Mouse (Mus musculus) cerebellum, adult (tissue): ENCODE measurements around the gene Tyms.
"Not testable (repeated sequence)": the region's sequence is repeated elsewhere in the genome, so short reads cannot be mapped to it uniquely, and the experiment has no call there.

Experiments
- ATAC-seq: cut with Nextera tagmentation; 2 replicates; pipeline ENCODE4 v1.9.2; 2017; ENCODE audit warnings: mild to moderate bottlenecking, moderate library complexity, mixed read lengths; ENCODE audit not compliant: insufficient number of reproducible peaks, low FRiP score, low TSS enrichment

Tyms gene

DNA sequence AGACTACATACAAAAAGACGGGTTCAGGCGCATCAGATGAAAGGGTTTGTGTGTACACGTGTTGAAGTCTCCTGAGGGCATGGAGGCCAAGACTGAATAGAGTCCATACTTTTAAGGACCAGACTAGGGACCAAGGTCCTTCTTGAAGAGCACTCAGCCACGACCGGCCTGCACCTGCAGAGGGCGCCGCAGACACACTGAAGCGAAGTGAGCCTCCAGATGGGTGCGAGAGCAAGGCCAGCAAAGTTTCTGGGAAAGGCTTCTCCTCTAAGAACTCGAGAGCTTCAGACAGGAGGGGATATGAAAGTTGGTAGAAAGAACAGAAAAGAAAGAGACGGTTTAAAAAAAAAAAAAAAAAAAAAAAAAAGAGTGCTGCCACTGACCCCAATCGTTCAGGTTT lies 30.9 kb upstream of the Tyms start:
- ATAC-seq = no peak

DNA sequence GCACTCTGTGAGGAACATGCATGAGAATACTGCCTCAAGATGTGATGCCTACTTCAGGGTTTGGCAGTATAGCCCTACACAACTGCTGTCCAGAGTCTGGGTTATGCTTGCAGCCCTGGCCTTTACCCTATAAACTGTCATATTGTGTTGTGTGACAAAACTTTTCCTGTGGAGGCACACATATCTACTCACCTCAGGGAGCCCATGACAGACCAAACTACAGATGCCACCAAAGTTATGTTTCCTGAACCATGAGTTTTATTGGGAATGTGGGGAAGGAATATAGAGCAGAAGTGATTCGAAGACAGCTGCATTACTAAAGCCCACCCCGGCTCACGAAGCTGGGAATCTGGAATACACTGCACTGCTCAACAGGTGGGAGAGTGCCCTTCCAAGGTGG lies 29.9 kb upstream of the Tyms start:
- ATAC-seq = no peak

DNA sequence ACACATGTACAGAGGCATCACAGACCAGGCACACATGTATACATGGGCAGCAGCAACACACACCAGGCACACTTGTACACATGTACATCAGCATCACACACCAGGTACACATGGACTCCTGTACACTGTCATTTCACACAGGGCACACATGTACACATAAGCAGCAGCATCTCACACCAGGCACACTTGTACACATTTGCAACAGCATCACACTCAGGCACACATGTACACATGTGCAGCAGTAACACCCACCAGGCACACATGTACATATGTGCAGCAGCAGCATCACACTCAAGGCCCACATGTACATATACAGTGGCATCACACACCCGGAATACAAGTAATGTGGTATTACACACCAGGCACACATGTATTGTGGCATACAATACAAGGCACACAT lies 24.8 kb upstream of the Tyms start:
- no peak for ATAC-seq

DNA sequence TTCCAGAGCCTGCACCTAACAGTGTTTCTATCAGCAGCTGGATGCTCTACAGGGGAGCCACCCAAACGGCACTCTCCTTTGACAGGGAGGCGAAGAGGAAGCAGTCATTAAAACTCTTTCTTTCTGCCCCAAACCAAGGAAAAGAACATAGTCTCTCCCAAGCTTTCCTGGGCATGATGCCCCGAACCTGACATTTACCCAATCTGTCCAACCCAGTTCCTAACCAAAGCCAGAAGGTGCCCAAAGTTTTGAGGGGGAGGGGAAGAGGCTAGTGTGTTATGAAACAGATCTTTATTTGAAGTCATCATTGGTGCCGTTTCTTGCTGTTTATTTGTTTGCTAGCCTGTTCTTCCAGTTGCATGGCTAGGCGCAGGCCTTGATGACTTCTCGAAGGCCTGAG lies 22.3 kb upstream of the Tyms start:
- ATAC-seq = peak; percentile 31; the same call in 1 of the 2 replicates

DNA sequence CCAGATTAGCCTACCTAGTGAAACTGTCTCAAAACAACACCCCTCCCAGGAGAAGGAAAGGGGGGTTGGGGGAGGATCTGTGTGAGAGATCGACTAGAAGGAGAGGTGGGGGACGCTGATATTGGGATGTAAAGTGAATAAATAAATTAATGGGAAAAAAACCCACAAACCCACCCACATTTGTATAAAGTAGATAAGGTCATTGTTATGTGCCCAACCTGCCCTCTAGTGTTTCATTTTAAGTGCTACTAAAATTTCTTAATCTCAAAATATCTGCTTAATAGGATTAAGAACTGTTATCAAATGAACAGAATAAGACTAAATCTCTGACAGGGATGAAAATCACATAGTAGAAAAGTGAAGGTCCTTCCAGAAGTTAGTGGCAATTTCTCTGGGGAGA lies 21.0 kb upstream of the Tyms start:
- no peak for ATAC-seq

DNA sequence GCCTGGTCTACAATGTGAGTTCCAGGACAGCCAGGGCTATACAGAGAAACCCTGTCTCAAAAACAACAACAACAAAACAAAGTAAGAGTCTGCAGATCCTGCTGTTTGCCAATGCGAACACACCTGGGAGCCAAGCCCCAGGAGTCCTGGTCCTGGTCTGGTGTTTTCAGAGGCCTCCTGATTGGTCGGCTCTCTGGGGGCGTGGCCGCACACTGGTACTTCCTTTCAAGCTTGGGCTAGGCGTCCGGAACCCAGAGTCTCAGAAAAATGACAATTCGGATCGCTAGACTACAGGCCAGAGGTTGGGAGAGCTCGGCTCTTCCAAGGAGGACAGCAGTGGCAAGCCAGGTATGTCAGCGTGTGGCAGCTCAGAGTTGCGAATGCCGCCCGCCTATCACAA lies 19.3 kb upstream of the Tyms start:
- ATAC-seq = no peak

DNA sequence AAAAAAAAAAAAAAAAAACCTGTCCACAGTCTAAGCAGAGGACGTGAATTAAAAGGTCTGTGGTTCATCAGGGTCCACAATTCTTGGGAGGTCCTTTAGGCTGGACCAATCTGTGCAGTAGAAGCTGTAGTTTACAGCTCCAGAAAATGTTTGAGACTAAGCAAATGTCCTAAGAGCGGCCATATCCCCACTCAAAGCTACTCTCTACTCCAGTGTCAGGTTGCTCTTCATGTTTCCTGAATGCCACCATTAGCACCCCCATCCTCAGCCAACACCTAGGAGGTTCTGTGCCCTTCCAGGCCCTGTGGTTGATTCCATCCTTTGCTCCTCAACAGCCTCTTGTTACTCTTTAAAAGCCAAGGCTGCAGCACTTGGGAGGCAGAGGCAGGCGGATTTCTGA lies 1.0 kb downstream of the Tyms start:
- no peak for ATAC-seq

DNA sequence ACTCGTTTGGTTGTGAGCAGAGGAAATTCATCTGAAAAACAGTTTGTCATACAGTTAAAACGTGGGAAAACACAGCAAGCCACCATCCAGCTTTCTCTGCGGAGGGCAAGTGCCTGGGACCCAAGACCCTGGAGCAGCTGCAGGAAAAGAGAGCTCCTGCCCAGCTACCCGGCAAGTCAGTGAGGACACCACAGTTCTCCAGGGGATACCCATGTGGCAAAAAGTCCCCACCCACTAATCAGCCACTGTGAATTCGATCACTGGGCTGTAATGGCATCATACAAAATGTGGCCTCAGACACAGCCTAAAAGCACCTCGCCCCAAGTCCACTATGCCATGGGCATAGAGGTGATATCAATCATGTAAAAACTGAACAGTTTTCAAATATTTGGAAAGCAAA lies 1.7 kb downstream of the Tyms start:
- no peak for ATAC-seq

DNA sequence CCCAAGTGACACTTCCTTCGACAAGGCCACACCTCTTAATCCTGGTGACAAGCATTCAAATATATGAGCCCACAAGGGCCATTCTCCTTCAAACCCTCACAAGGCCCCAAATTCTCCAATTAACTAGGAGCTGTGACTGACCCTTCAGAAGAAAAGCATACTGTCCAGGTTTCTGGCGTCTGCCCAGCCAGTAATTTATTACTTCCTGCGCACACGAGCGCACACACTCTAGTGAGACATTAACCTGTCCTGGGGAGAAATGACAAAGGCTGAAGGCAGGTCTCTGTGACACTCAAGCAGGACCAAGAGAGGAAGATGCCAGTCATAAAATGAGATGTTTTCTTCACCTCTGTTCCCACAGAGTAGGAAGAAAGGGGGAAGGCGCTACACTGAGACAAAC lies 5.7 kb downstream of the Tyms start:
- no peak for ATAC-seq

DNA sequence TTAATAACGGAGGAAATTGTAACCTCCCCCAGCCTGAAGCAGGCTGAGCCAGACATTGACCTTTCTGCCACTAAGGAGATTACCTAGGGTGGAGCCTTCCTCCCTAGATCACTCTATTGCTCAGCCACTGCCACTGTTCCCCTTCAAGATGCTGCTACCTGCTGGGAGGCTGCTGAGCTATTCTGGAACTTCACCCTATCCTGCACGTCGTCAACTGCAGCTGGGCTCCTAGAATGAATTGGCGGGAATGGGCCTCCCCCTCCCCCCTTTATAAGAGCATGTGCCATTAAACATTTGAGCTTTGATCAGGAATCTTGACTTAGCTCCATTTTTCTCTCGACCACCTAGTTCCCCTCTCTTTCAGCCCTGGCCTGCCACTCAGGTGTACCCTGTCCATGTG lies 13.8 kb downstream of the Tyms start:
- ATAC-seq = not testable (repeated sequence)

DNA sequence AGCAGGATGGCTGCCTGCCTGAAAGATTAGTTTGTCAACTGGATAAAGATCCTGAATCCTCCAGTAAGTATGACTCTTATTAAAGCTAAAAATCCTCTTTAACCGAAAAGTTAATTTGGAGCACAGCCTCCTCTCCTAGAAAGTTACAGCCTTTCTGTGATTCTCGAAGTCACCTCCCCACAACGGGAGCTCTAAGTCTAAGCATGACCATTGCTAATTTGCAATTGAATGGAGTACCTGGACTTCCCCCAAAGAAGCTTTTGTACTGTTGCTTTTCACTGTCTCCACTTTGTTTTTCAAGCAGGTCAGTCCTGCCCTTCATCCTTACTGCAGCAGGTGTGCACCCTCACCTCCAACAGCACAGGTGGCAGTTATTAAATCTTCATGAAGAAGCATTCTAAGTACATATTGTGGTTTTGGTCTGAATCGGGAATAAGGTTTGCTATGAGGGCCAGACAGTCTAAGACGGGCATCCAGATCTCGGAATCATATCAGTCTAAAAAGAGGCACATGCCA lies 15.1 kb downstream of the Tyms start:
- no peak for ATAC-seq

DNA sequence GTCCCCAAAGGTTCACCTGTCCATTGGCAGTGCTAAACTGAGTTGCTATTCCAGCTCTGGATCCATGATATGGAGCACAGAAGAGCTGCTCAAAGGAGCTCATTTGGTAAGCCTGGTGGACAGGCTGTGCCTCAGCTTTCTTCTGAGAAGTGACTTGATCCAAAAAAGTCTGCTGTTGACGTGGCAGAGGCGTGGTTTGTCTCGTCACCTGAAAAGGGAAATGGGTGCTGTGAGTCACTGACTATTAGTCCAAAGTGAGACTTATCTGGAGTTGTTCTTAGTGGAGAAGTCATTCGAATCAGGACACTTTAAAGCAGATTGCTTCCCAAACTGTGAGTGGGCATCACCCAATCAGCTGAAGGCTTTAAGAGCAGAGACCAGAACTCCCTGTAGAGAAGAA lies 33.6 kb downstream of the Tyms start:
- not testable (repeated sequence) for ATAC-seq

DNA sequence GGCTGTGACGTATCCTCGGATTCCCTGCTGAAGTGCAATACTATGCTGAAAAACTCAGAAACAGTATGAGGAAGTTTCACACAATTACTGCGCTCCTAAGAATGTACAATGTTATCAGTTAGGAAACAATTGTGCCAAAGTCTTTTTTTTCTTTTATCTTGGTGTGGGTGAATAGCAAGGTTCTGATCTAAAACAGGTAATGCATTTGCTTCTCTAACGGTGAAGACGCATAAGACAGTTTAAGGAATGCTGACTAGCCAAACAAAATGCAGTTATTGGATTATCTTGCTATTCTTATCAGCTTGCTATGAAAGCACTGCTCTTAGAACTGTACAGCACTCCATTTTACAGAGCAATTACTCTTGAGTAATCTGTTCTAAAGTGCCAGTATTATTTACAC lies 34.1 kb downstream of the Tyms start:
- ATAC-seq = not testable (repeated sequence)

DNA sequence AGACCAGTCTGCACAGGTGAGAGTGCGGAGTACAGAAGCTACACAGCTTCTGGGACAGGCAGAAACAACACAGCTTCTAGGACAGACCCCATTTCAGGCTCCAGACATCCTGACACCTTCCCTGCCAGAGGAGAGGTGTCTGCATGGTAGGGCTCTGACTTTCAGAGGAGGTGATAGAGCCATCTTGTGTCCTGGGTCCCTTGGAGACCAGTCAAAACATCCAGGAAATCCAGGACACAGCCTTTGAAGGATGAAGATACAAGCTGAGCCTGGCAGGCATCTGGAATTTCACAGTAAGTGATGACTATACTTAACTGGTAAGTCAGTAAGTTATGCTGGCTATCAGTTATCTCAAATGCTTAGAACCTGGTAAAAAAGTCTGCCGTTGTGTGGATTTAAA lies 36.3 kb downstream of the Tyms start:
- not testable (repeated sequence) for ATAC-seq

DNA sequence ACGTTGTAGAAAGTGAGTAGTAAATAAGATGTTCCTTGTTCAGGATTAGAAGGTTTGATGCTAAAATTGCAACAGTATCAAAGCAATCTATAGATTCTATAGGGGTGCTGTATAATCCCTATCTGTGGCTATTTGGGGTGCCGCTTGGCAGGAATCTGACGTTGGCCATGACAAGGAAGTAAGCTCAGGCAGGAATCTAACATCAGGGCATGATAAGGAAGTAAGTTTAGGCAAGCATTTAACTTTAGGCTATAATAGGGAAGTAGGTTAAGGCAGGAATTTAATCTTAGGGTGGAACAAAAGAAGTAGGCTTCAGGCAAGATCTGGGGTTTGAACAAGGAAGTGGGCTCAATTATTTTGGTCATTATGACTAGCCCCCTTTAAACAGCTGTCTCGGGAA lies 37.6 kb downstream of the Tyms start:
- ATAC-seq = not testable (repeated sequence)

DNA sequence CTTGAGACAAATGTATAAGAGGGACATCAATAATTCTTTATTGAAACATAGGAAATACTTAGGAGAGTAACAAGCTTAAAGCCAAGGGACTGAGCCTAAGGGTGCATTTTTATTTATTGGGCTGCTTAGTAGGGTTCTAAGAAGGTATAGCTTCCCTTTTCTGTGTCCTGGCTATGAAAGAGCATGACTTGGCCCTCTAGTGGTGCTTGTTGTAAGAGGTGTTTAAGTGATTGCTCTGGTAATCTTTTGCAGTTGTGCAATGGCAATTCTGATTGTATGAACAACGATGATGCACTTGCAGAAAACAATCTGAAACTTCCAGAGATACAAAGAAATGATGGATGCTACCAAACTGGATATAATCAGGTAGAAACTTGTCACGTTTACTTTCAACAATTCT lies 58.8 kb downstream of the Tyms start:
- ATAC-seq = no peak

DNA sequence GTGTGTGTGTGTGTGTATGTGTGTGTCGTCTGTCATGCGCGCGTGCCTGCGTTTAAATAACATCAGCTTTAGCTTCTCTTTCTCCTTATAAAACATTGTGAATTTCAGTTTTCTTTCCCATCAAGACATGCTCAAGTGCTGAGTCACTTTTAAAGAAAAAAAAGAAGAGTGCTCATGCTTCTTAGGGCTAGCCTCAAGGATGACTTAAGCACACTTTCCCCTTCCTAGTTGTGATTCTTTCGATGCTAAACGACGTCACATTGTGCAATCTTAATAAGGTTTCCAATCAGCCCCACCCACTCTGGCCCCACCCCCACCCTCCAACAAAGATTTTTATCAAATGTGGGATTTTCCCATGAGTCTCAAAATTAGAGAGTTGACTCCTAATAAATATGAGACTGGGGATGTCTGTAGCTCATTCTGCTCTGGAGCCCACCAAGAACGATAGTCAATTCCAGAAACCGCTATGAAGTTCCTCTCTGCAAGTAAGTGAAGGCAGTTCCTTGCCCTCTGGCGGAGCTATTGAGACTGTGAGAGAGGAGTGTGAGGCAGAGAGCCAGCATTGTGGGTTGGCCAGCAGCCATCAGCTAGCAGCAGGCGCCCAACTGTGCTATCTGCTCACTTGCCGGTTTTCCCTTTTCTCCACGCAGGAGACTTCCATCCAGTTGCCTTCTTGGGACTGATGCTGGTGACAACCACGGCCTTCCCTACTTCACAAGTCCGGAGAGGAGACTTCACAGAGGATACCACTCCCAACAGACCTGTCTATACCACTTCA lies 60.5 kb downstream of the Tyms start, which contains the start of gene Il6:
TSS of gene Il6 (plus strand) at position 389 of the 778 bp plus-strand sequence.
- peak; percentile 87 for ATAC-seq
